Mouse (Mus musculus): ENCODE measurements at regions not wholly inside any gene's neighbourhood (a gene's known extent, or its start where the extent isn't known, plus 50 kb on each side); places are given as distances from the start of the nearest gene placed in this dataset.

DNA sequence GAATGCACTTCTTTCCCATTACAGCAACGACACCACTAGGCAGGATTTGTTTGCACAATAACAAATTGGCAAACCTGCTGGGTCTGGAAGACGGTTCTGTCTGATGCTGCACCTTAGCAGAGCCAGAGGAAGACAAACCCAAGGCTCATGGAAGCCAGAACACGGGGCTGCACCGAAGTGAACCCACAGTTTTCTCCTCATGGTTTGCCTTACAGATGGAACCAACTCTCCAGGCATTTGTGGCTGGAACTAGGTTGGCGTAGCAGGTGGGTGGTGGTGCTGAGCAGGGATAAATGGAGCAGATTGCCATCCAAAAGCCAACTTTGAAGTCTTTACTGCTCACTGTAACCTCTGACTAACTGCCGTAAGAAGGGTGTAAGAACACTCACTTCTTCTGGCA lies 408.4 kb upstream of the Gm6657 start:
- no peak for DNase-seq

DNA sequence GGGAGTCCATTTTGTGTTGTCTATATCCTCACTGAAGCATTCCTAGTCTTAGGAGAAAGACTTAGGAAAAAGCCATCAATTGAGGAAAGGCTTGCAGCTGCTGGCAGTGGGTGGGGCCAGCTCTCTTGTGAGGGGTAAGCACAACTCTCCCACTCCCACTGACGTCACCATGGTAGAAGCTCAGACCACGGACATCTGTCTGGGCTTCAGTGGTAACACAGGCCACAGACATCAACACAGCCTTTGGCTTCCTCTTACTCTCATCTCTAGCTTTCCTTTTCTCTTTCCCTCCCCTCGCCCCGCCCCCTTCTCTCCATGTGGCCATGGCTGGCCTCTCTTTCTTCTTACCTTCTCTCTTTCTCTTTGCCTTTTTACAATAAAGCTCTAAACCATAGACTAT lies 407.4 kb upstream of the Gm6657 start:
- no peak for DNase-seq

DNA sequence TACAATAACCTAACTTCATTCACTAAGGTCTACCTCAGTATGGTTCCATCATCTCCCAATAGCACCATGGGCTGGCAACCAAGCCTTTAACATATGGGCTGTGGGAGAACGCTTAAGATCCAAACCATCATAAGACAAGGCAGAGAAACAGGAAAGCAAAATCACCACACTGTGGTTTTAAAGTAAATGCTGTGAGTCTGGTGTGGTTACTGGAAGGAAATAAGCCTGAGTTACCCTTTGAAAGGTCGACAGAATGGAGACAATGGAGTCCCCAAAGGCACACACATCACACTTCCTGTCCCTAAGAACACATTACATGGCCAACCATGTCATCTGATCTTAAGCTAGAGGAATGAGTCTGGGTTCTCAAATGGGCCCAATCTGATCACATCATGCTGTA lies 405.8 kb upstream of the Gm6657 start:
- no peak for DNase-seq

DNA sequence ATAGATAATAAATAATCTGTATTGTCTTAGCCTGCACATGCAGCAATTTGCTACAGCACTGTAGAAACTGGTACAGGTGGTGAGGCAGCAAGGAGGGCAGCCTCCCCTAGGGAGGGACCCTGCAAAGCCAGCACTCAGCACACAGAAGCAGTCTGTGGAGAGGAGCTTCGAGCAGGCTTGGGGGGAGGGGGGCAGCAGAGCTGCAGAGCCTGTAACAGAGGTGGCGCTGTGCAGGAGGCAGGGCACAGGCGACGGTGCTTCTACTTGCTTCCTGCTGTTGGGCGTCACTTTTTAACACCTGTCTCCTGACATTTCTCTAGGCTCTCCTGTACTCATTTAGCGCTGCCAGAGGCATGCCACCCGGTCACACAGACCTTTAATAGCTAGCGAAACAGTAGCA lies 404.6 kb upstream of the Gm6657 start:
- peak; percentile 74 for DNase-seq

DNA sequence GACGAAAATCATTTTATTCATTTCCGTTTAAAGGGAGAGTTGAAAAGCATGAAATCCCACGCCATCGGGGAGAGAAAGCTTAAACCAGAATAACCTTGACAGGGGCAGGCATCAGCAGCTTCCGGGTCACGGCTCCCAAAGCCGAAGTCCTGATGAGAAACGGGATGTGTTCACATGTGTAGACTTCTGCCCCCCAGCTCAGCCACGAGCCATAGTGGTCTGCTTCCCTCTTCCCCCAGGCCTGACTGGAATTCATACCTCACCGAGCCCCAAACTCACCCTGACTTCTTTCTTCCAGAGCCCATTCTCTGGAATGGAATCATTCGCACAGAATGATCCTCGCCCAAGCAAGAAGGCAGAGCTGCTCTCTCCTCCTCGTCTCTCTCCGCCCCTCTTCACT lies 404.2 kb upstream of the Gm6657 start:
- DNase-seq = peak; percentile 25

DNA sequence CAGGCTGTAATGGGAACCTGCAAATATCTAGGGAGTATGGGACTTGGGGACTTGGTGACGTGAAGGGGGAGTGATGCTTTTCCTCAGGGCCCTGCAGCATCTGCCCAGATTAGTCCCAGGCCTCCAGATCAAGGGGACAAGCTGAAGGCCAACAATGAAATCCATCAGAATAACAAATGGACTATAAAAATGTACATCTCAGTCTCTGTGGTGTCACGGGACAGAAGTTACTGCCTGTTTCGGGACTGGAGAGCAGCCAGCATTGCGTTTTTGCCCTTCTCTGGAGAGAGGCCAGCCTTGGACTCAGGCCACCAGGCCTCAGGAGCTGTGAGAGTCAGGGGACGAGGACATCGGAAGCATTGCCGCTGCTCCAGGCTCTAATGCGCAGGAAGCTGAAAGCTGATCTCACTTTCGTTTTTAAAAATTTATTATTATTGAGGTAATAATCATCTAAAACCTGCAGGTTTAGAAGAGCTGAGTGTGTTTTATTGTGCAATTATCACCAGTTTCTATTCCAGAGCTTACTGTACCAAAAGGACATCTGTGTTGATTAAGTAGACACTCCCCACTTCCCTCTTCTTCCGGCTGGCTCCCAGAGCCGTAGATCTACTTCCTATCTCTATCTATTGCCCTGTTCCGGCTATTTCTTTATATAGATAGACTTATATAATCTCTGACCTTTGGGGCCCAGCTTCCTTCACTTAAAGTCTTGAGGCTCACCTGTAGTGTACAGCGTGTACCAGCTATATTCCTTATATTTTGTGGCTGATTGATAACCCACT lies 403.0 kb upstream of the Gm6657 start:
- no peak for DNase-seq

DNA sequence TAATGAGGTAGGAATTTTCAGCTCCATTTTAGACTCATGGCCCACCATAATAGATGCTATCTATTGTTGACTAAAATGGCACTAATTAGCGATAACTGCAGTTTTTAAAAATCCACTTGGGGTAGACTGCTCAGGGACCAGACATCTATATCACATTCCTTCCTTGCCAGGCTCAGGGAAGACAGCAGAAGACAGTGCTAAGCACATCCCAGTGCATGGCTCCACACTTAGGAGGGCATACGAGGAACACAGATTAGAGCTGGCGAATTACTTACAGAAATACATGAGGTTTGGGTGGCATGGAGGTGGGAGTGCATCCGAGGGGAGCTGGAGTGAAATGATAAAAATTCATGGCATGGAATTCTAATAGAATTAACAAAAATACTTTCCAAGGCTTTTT lies 395.5 kb upstream of the Gm6657 start:
- no peak for DNase-seq

DNA sequence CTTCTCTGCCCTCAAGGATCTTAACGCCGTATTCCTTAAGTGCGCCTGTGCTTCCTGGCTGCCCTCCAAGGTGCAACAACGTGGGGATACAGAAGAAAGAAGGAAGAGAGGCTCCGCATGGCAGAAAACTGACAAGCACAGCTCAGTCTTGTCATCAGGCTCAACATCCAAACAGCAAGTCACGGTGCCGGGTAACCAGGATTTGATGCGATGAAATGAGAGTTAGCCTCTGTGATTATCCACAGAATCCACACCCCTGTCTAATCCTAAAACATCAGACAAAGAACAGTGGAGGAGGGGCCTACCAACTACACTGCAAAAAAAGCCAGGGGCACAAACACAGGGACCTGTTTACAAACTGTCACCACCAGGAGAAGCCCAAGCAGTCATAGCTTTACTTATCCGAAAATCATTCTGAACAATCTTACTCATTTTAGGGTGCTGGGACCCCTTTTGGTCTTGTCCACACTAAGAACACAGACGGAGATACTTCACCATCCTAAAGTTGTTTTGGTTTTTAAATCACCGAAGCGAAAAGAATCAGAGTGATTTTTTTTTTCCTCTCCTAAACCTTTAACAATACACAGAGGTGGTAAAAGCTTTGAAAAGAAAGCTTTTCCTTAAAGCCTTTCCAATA lies 394.8 kb upstream of the Gm6657 start:
- DNase-seq = no peak

DNA sequence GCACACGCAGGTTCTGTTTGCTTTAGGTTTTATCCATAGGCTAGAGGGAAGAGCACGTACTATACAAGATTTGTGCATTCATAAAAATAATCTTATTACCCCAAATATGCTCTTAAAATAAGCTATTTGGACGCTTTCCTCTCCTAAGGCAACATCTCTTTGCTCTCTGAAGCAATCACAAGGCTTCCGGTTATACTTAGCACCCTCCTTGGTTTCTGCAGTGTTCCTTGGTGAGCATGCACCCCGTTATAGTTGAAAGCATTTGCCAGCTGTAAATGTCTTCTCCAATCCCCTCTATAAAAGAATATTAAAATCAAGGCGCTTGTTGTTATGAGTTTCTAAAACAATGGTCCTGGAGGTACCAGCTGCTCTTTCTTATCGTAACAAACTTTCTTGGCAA lies 386.4 kb upstream of the Gm6657 start:
- no peak for DNase-seq

DNA sequence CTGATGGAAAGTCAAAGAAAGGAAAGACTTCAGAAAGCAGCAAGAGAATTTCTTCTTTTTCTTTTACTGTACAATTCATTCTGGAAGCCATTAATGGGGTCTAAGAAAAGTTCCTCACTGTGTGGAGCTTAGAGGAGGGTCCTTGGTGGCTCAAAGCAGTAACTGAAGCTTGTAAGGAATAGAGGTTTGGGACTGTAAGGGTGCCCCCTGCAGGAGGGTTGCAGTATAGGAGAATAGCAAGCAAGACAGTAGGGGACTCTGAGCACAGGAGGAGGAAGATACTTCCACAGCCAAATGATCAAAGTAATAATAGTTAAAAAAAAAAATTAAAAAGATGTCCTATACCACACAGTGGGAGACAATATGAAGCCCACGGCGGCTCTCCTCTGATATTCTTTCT lies 382.8 kb upstream of the Gm6657 start:
- DNase-seq = peak; percentile 57

DNA sequence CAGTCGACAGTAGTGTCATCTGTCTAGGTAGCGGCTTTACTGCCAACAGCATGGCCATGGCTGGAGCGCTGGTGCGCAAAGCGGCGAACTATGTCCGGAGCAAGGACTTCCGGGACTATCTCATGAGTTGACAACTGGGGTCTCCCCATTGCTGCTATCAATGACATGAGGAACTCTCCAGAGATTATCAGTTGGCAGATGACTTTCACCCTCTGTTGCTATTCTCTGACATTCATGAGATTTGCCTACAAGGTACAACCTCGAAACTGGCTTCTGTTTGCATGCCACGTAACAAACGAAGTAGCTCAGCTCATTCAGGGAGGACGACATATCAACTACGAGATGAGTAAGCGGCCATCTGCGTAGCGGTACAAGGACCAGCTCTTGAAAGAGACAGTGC lies 374.6 kb upstream of the Gm6657 start:
- no peak for DNase-seq

DNA sequence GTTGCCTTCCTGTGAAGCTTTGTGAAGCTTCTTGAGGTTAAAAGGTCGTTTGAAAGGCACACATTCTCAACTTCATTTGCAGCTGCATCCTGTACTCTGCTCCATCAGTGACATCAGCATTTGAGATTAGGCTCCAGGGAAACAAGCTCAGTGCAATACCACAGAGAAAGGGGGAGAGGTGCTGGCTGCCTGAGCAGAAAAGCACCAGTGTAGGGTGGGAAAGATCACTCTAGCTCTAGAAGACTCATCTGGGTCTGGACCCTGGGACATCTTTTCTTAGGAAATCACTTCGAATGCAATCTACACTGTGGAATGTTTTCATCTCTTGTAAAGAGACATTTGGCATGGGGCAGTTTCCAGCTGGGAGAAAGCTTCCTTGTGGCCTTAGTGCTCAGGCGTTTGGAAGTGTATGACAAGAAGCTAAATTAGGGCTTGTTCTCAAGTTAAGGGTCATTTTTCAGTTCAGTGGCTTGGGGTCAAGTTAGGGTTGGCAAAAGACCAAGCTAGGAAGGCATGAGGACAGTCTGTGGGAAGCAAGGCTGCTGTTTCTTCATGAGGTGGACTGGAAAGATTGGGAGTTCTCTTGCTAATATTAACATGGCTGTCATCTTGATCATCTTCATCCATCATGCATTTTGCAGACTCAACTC lies 370.5 kb upstream of the Gm6657 start:
- DNase-seq = no peak

DNA sequence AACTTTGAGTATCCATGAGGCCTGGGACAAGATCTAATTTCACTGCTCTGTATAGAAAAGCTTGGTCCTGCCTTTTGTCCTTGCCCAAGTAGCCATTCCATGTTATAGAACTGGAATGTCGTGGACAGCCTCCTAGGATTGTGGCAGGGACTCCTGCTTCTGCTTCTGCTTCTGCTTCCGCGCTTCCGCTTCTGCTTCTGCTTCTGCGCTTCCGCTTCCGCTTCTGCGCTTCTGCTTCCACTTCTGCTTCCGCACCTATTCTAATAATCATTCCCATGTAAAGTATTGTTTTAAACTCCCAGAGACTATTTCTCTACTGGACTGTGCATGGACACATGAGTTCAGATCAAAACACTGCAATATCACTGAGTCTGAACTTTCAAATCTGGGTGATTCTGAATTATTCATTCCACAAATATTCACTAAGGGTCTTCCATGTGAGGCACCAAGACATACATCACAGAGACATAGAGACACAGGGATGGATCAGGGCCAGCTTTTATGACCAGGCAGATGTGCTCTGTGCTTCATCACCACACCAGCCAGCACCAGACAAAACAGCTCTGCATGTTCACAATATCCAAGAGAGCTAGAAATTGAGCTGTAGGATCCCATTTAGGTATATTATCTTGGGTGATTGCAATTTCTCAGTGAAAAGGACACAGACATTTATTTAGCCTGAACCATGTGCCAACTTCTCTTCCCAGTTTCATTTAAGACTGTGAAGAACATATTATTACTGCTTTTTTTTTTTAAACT lies 360.5 kb upstream of the Gm6657 start:
- DNase-seq = no peak

DNA sequence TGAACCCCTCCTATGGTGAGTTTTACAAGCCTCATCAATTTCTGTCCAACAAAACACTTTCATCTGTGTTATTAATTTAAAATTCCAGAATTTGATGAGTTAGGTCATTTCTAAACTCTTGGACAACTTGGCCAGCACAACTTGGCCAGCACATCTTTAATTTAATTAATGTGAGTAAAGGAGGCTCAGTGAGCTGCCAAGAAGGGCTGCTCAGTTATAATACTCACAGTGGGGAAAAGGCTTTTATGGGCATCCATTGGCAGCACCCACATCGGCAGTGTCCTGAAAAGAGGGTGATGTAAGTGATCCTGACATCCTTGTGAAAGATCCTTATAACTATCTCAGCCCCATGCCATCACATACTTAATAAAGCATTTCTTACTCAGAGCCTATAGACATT lies 359.2 kb upstream of the Gm6657 start:
- DNase-seq = no peak

DNA sequence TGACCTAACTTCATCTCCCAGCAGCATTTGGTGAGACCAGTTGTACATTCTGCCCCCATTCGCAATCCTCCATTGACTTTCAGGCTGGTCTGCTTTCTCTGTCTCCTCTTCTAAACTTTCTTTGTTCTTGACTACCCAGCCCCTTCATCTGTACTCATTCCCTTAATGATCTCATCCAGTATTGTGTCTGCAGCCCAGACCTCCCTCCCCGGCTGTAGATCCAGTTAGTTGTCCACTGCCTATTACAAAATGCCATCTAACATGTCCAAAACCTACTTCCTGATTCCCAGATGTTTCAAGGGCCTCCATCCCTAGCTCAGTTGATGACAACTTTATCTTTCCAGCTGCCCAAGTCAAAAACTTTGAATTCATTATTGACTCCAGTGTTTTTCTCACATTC lies 357.8 kb upstream of the Gm6657 start:
- DNase-seq = no peak

DNA sequence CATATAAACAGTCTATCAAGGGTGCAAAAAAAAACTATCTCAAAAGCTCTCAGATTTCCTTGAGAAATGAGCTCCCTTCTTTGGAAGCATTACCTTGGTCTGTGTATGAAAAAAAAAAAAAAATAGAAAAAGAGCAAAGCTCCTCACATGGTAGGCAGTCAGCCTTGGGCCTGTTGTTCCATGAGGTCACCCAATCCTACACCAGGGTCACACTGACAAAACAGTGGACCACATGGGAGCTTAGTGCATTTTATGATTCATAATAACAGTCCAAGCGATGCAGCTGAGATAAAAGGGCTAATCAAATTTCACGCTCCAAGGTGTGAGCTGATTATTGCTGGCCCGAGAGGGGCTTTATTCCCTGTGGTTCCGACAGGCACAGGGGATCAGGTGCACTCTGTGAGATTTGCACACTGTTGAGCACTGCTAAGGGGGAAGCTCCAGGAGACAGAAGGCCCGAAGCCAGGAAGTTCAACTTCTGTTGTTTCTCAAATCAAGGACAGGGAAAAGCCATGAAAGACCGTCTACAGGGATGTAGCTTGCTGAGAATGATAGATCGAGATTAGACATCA lies 352.1 kb upstream of the Gm6657 start:
- DNase-seq = no peak

DNA sequence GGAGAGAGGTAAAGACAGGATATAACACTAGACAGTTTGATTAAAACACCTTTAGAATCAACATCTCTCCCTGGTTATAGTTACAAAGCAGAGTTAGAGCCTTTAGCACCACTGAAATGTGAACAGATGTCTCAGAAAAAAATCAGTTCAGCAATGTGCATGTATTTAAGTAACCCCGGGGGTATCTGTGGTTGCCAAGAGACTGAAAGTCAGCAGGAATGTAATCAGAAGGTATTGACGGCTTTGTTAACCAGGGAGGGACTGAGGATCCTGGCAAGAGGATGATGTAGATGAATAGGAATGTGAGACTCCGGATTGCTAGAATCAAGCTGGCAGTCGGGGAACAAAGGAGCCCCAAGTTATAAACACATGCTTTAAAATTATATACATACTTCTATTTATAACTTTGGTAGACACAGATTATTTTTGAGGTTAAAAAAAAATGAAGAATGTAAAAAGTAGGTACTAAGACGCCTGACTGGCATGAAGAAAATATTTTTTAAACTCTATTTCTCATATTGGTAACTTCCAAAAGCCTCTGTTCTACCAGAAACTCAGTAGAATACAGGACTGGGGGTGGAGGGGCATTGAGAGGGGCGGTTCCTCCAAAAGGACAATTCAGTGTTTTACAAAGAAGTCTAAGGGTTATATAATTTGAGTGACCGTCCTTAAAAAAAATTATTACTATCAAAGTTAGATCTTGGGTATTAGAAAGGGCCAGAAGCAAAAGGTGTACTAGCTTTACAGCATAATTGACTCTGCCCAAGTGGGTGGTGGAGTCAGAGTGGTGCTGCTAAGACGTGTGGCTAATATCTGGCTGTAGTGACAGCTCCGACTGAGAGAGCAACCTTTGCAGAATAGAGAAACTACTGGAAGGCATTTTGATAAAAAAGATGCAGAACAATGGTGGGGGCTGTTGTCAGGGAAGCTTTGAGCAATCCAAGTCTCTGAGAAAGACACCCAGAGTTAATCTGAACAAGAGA lies 341.2 kb upstream of the Gm6657 start:
- peak; percentile 75 for DNase-seq

DNA sequence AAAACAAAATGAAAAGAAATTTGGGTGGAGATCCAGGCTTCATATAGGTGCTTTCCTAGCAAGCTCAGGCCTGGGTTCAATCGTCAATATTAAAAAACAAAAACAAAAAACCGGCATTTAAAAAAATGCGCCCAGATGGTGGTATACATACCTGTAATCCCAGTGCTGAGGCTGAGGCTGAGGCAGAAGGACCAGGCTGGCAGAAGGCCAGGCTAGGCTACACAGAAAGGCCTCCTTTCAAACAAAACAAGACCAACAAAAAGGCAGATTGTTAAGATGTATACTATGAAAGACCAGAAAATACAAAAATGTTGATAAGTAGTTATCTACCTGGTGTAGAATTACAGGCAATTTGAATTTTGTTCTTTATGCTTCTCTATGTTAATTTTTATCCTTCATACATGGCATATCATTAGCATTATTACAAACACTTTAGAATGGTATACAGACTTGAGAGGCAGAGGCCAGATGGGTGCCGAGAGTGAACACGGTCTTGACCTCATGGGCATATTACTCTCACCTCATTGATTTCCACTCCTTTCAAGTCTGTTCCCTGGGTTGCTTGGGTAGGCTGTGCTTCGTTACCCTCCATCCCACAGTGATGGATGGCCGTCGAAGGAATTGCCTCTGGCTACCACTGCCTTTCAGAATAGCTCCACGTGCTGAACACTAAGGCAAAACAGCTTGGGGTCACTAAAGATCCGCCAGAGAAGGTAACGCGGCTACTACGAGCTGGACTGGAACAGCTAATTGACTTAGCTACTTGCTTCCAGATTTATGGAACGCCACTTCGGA lies 339.6 kb upstream of the Gm6657 start:
- peak; percentile 76 for DNase-seq

DNA sequence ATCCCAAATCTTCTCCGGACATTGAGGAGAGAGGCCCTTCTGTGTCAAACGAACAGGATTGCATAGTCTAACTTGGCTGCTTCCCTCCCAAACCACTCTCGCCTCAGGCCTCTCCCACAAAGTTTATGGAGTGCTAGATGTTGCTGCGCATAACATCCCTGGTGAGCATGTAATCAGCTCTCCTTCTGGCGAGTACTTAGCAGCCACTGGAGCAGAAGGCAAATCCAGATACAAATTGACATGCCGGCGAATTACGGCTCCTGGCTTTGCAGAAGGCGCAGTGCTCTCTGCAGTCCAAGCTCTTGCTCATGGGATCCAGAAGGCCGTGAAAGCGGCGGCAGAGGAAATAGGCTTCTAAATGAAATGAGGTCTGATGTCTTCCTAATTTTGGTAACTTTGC lies 338.2 kb upstream of the Gm6657 start:
- DNase-seq = no peak

DNA sequence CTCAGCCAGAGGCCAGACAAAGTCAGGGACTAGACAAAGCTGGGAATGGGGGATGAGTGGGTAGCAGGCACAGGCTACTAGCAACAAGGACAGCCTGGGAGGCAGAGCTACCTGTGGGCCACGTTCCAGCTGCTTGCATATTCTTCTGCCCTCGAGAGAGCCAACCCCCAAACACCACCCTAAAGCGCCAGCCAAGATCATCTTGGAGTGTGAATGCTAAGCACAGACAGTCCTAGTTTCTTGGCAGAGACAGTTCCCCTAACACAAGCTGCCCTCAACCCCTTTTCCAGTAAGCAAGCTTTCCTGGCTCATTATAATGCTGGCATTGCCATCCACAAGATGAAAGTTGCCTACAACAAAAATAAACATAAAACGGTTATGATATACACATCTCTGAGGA lies 336.8 kb upstream of the Gm6657 start:
- DNase-seq = no peak
